Mouse (Mus musculus) MEL (cell line): ENCODE data around the gene Fgd3. TPM values are rescaled to one million over a fixed set of nuclear protein-coding genes. Genes with fewer than 3 reads are reported as not detected.

Experiments used
- DNase-seq: peaks from one replicate; pipeline ENCODE4 v3.0.0; 2011; ENCODE audit warnings: low read depth, low spot score
- H3K27ac ChIP-seq: 2 replicates; pipeline ENCODE4 v1.5.1; 2012; ENCODE audit warnings: low read depth, mild to moderate bottlenecking, control low read depth, low read length, moderate library complexity; ENCODE audit not compliant: control insufficient read depth
- H3K27me3 ChIP-seq, 2 experiments: fragments of 150-350 bp in 1 of 2; sonication (generic) in 1 of 2; 2 replicates each; pipeline ENCODE4 v1.6.1; 2012; ENCODE audit warnings: low read length in 2 of 2, mild to moderate bottlenecking in 2 of 2, improper control_type of control experiment in 1 of 2, moderate library complexity in 1 of 2; ENCODE audit not compliant: insufficient read depth in 2 of 2, control insufficient read depth in 1 of 2
- H3K36me3 ChIP-seq, 2 experiments: 2 replicates each; pipeline ENCODE4 v1.6.1; 2012 to 2014; ENCODE audit warnings: low read length in 2 of 2, improper control_type of control experiment in 1 of 2, inconsistent platforms in 1 of 2, mild to moderate bottlenecking in 1 of 2; ENCODE audit not compliant: insufficient read depth in 2 of 2, control insufficient read depth in 1 of 2
- H3K4me1 ChIP-seq, 2 experiments: fragments of 150-350 bp in 1 of 2; sonication (generic) in 1 of 2; 2 replicates each; pipeline ENCODE4 v1.6.1; 2012; ENCODE audit warnings: low read length in 2 of 2, improper control_type of control experiment in 1 of 2, mild to moderate bottlenecking in 1 of 2; ENCODE audit not compliant: insufficient read depth in 2 of 2, control insufficient read depth in 1 of 2
- H3K4me3 ChIP-seq, 2 experiments: fragments of 150-350 bp in 1 of 2; sonication (generic) in 1 of 2; 2 replicates each; pipeline ENCODE4 v1.5.1; 2012; ENCODE audit warnings: low read depth in 2 of 2, low read length in 2 of 2, mild to moderate bottlenecking in 2 of 2, moderate library complexity in 2 of 2, control low read depth in 1 of 2, improper control_type of control experiment in 1 of 2; ENCODE audit not compliant: control insufficient read depth in 1 of 2, insufficient read depth in 1 of 2
- H3K79me2 ChIP-seq: 2 replicates; pipeline ENCODE4 v1.6.1; 2012; ENCODE audit warnings: mild to moderate bottlenecking, low read length, moderate library complexity; ENCODE audit not compliant: control insufficient read depth, poor library complexity, insufficient read depth
- H3K9ac ChIP-seq: 2 replicates; pipeline ENCODE4 v1.6.1; 2012; ENCODE audit warnings: low read depth, mild to moderate bottlenecking, control low read depth, low read length, moderate library complexity; ENCODE audit not compliant: control insufficient read depth, poor library complexity, severe bottlenecking
- H3K9me3 ChIP-seq: fragments of 150-350 bp; sonication (generic); replicated peaks from 2 replicates; pipeline ENCODE4 v1.6.1; 2012; ENCODE audit warnings: mild to moderate bottlenecking, low read length, improper control_type of control experiment, moderate library complexity; ENCODE audit not compliant: insufficient read depth
- E2F4 ChIP-seq: IDR thresholded peaks from 2 replicates; pipeline ENCODE4 v1.6.1; 2011; ENCODE audit warnings: low read depth, low read length, improper control_type of control experiment, borderline replicate concordance
- EP300 ChIP-seq, 2 experiments: IDR thresholded peaks; 2 replicates each; pipeline ENCODE4 v1.6.1; 2011; ENCODE audit warnings: improper control_type of control experiment in 2 of 2, low read length in 2 of 2, low read depth in 1 of 2, mild to moderate bottlenecking in 1 of 2
- ETS1 ChIP-seq: IDR thresholded peaks from 2 replicates; pipeline ENCODE4 v1.6.1; 2012; ENCODE audit warnings: low read depth, mild to moderate bottlenecking, inconsistent platforms, low read length, improper control_type of control experiment, moderate library complexity
- MAFK ChIP-seq: IDR thresholded peaks from 2 replicates; pipeline ENCODE4 v1.6.1; 2011; ENCODE audit warnings: low read depth, mild to moderate bottlenecking, low read length, improper control_type of control experiment, borderline replicate concordance
- MAX ChIP-seq: IDR thresholded peaks from 2 replicates; pipeline ENCODE4 v1.6.1; 2011; ENCODE audit warnings: low read length, improper control_type of control experiment
- MEF2A ChIP-seq: IDR thresholded peaks from 2 replicates; pipeline ENCODE4 v1.6.1; 2014; ENCODE audit warnings: low read depth, mild to moderate bottlenecking, inconsistent platforms, low read length, improper control_type of control experiment; ENCODE audit not compliant: poor library complexity, insufficient replicate concordance, severe bottlenecking; ENCODE audit errors: extremely low read depth
- POLR2A ChIP-seq, 2 experiments: IDR thresholded peaks; 2 replicates each; pipeline ENCODE4 v1.6.1; 2011 to 2012; ENCODE audit warnings: low read length in 2 of 2, mild to moderate bottlenecking in 2 of 2, control low read depth in 1 of 2, improper control_type of control experiment in 1 of 2, low read depth in 1 of 2, moderate library complexity in 1 of 2; ENCODE audit not compliant: control insufficient read depth in 1 of 2, insufficient read depth in 1 of 2, poor library complexity in 1 of 2
- SMC3 ChIP-seq: IDR thresholded peaks from 2 replicates; pipeline ENCODE4 v1.6.1; 2011; ENCODE audit warnings: low read depth, low read length, improper control_type of control experiment
- UBTF ChIP-seq: IDR thresholded peaks from 2 replicates; pipeline ENCODE4 v1.6.1; 2012; ENCODE audit warnings: low read depth, mild to moderate bottlenecking, inconsistent platforms, low read length, improper control_type of control experiment, moderate library complexity, borderline replicate concordance; ENCODE audit not compliant: insufficient read depth
- USF1 ChIP-seq: IDR thresholded peaks from 2 replicates; pipeline ENCODE4 v1.6.1; 2014; ENCODE audit warnings: low read depth, mild to moderate bottlenecking, inconsistent platforms, low read length, improper control_type of control experiment, moderate library complexity
- USF2 ChIP-seq, 2 experiments: IDR thresholded peaks; 2 replicates each; pipeline ENCODE4 v1.6.1; 2011 to 2012; ENCODE audit warnings: improper control_type of control experiment in 2 of 2, low read length in 2 of 2, borderline replicate concordance in 1 of 2, inconsistent platforms in 1 of 2, low read depth in 1 of 2, mild to moderate bottlenecking in 1 of 2; ENCODE audit not compliant: insufficient read depth in 1 of 2
- ZC3H11A ChIP-seq: IDR thresholded peaks from 2 replicates; pipeline ENCODE4 v1.6.1; 2012; ENCODE audit warnings: low read depth, mild to moderate bottlenecking, inconsistent platforms, low read length, improper control_type of control experiment
- ZNF384 ChIP-seq: IDR thresholded peaks from 2 replicates; pipeline ENCODE4 v1.6.1; 2012; ENCODE audit warnings: low read depth, mild to moderate bottlenecking, inconsistent platforms, low read length, improper control_type of control experiment
- polyA plus RNA-seq, 2 experiments: library from polyadenylated mRNA; stranded (reverse) in 1 of 2; unstranded in 1 of 2; fragments of >175 nt in 1 of 2; fragments of >200 nt in 1 of 2; gene quantifications; 2 replicates each; pipeline versions ENCODE4 v1.2.1 to v1.2.4; 2012; ENCODE audit warnings: low replicate concordance in 2 of 2, low read depth in 1 of 2; ENCODE audit not compliant: insufficient read length in 2 of 2, insufficient read depth in 1 of 2, missing spikeins in 1 of 2
- total RNA-seq: library from RNA; depleted of rRNA; stranded (reverse); fragments of 300-350 nt; gene quantifications from 2 replicates; pipeline ENCODE4 v1.2.3, GENCODE M21; 2012

Gene Fgd3
- total and polyA plus RNA-seq, 3 experiments = 5.0 to 6.9 TPM; not detected in 1

DNA sequence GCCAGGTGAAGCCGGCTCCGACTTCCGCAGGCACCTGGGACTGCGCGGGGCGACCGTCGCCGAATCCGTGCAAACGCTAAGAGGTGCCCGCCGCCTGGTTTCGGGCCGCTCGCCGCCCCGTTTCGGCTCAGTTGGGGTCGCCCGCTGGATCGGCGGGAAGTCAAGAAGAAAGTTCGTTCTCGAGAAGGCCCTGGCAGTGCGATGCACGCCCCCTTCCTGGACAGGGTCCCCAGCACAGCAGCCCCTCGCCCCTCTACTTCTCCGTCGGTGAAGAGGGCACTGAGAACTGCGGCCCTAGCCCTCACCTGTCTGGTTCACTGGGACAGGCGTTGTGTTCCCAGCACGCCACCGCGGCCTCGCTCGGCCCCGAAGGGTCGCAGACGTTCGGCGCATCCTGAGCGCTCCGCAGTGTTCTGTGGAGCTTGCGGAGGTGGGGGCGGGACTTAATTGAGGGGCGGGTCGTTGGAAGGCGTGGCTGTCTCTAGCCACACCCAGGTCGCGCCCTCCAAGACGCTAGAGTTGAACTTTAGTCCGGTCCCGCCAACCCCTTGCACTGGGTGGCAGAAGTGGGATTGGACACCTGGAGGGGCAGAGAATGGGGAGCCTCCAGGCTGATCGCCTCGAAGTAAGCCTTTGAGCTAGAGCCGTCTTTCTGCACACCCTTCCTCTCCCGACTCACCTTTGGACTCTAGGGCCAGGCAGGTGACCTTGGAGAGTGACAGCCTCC lies 72.2 kb downstream of the Fgd3 start:
- TF ChIP-seq MEF2A (no peak), POLR2A (IDR thresholded peaks at IDR 0.05; ENCODE audit: control insufficient read depth in 1 of 2, insufficient read depth in 1 of 2, low read depth in 1 of 2, low read length in 2 of 2, poor library complexity in 1 of 2) (peak in 1 of 2 experiments; percentile 25; a peak in 1 of 4 replicates)
- DNase-seq = peak; percentile 66
- peak overlapping the region; percentile 47 for H3K9ac ChIP-seq

DNA sequence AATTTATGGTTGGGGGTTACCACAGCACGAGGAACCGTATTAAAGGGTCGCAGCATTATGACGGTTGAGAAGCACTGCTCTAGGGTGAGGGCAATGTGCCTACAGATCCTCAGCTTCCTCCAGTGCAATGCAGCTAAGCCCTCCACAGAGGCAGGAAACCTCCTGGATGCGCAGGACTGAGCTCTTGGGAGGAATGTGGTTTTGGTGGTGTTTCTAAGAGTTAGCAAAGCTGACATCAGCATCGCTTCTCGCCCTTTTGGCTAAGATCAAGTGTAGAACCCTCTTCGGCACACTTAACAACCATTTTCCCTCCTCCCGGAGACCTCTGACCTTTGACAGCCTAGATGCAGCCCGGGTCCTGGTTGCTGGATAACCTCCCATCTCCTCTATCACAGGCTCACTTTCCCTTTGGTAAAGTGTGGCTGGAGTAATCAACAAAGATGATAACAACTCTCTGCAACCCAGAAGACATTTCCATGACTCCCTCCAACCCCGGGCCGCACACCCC lies 72.8 kb downstream of the Fgd3 start:
- no peaks in the 10 kb centered on the region for H3K9me3 ChIP-seq
- peak; percentile 27 for DNase-seq
- no peaks in the 10 kb centered on the region for H3K79me2 ChIP-seq
- no peaks in the 10 kb centered on the region for H3K27me3 ChIP-seq
- no peak overlapping the region for H3K27ac ChIP-seq
- H3K4me3 ChIP-seq = peak overlapping the region; percentile 59 to 82; a peak in 3 of 4 replicates
- peaks cover 0 to 4% of the 10 kb centered on the region in 2 experiments; a peak in 2 of 4 replicates for H3K36me3 ChIP-seq
- TF ChIP-seq MAFK (no peak), MEF2A (no peak), EP300 (IDR thresholded peaks at IDR 0.05; ENCODE audit: low read depth in 1 of 2, low read length in 2 of 2) (no peak), USF2 (IDR thresholded peaks at IDR 0.05; ENCODE audit: borderline replicate concordance in 1 of 2, insufficient read depth in 1 of 2, low read depth in 1 of 2, low read length in 2 of 2) (no peak), ETS1 (no peak), UBTF (no peak), SMC3 (no peak), MAX (no peak), ZC3H11A (no peak), USF1 (no peak)
- H3K9ac ChIP-seq = peak overlapping the region; percentile 47
- H3K4me1 ChIP-seq = peaks cover 0 to 15% of the 10 kb centered on the region in 2 experiments

More for the DNA sequence above, 72.2 kb downstream of the Fgd3 start:
- peak overlapping the region; percentile 59 to 82 for H3K4me3 ChIP-seq
- H3K9me3 ChIP-seq = no peaks in the 10 kb centered on the region
- H3K79me2 ChIP-seq = no peaks in the 10 kb centered on the region
- H3K27ac ChIP-seq = no peak overlapping the region
- peaks cover 0 to 4% of the 10 kb centered on the region in 2 experiments; a peak in 2 of 4 replicates for H3K36me3 ChIP-seq
- H3K4me1 ChIP-seq = peaks cover 0 to 11% of the 10 kb centered on the region in 2 experiments; a peak in 3 of 4 replicates
- H3K27me3 ChIP-seq = no peaks in the 10 kb centered on the region

DNA sequence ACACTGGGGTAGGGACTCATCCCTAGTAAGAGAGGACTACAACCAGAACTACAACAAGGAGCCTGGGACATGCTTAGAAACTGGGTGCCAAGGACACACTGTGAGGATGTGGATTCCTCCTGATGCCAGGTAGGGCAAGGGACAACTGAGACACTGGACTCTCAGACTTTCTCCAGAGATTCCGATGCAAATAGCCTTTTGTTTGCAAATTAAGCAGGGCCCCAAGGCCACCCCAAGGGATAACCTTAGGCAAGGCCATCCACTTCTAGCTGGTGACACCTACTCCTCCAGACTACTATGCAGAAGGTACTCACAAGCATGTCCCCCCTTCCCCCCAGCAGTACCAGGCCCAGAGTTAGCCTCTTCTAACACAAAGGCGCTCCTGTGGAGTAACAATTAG lies 73.5 kb downstream of the Fgd3 start:
- no peak for DNase-seq
- H3K9ac ChIP-seq = no peak overlapping the region
- H3K4me3 ChIP-seq = no peak overlapping the region

More for the DNA sequence above, 73.5 kb downstream of the Fgd3 start:
- Histone ChIP-seq H3K9me3 (no peaks in the 10 kb centered on the region), H3K36me3 (peaks cover 0 to 7% of the 10 kb centered on the region in 2 experiments; a peak in 2 of 4 replicates), H3K27ac (no peak overlapping the region), H3K27me3 (no peaks in the 10 kb centered on the region), H3K79me2 (no peaks in the 10 kb centered on the region), H3K4me1 (peaks cover 3 to 21% of the 10 kb centered on the region in 2 experiments)
- no peak for TF ChIP-seq E2F4
- no peak for TF ChIP-seq ZNF384
